Mouse (Mus musculus) megakaryocyte-erythroid progenitor cell, adult 5-6 weeks (primary cell): ENCODE results near the gene Fem1b. TPM values are rescaled to one million over a fixed set of nuclear protein-coding genes. Genes with fewer than 3 reads are reported as not detected.
A peak's percentile ranks its signal among the peaks of the same experiment; 100 is the strongest.
"Not testable (repeated sequence)": the region's sequence is repeated elsewhere in the genome, so short reads cannot be mapped to it uniquely, and the experiment has no call there.

Source experiments
- ATAC-seq: replicated peaks from 2 replicates; pipeline ENCODE4 v1.8.0; 2016; ENCODE audit warnings: mild to moderate bottlenecking, inconsistent platforms; ENCODE audit not compliant: severe bottlenecking, poor library complexity, low FRiP score, low TSS enrichment
- total RNA-seq, 2 experiments: library from RNA; stranded (forward) in 1 of 2; stranded (reverse) in 1 of 2; fragments of 200-1000, 215-1000 nt in 1 of 2; fragments of >200 nt in 1 of 2; fragmentation: Nextera tagmentation in 1 of 2; gene quantifications; 2 replicates each; pipeline ENCODE4 v1.2.3; 2014 to 2017

Fem1b gene
- total RNA-seq, 2 experiments from 2014 or later = 33.6 to 69.6 TPM

GRCm38 (mm10) chr9:62828662-62829086 lies 16.9 kb upstream of the Fem1b start:
- peak; percentile 97 for ATAC-seq

- peak; percentile 46 for ATAC-seq
These were observed 16.4 kb upstream of the Fem1b start for GRCm38 (mm10) chr9:62827939-62828652.

GRCm38 (mm10) chr9:62826456-62826855 lies 14.7 kb upstream of the Fem1b start:
- ATAC-seq = no peak

- ATAC-seq = no peak
These were observed 14.2 kb upstream of the Fem1b start for GRCm38 (mm10) chr9:62825791-62826393.

GRCm38 (mm10) chr9:62821811-62822210 lies 10.1 kb upstream of the Fem1b start:
- ATAC-seq = no peak

GRCm38 (mm10) chr9:62820829-62821228 lies 9.1 kb upstream of the Fem1b start:
- no peak for ATAC-seq

- not testable (repeated sequence) for ATAC-seq
These were observed 8.2 kb upstream of the Fem1b start for GRCm38 (mm10) chr9:62819910-62820309.

- ATAC-seq = no peak
These were observed 7.8 kb upstream of the Fem1b start for GRCm38 (mm10) chr9:62819494-62819893.

- ATAC-seq = peak; percentile 37; the same call in 1 of the 2 replicates
These were observed 6.3 kb upstream of the Fem1b start for GRCm38 (mm10) chr9:62817828-62818614.

GRCm38 (mm10) chr9:62817099-62817571 lies 5.4 kb upstream of the Fem1b start:
- no peak for ATAC-seq

- ATAC-seq = no peak
These were observed 4.8 kb upstream of the Fem1b start for GRCm38 (mm10) chr9:62816323-62817098.

GRCm38 (mm10) chr9:62814751-62815150 lies 3.0 kb upstream of the Fem1b start:
- no peak for ATAC-seq

GRCm38 (mm10) chr9:62812216-62813049 lies 699 bp upstream of the Fem1b start:
- ATAC-seq = peak; percentile 2; the same call in 1 of the 2 replicates

GRCm38 (mm10) chr9:62810543-62811515 lies 905 bp downstream of the Fem1b start:
- ATAC-seq = peak; percentile 72

- no peak for ATAC-seq
These were observed 1.6 kb downstream of the Fem1b start for GRCm38 (mm10) chr9:62810095-62810494.

GRCm38 (mm10) chr9:62799218-62799617 lies 12.5 kb downstream of the Fem1b start:
- ATAC-seq = not testable (repeated sequence)

- no peak for ATAC-seq
These were observed 21.9 kb downstream of the Fem1b start for GRCm38 (mm10) chr9:62789856-62790255.
